In genomic region chr12:105038211-105038610, GRCm38 (mm10) we compare ENCODE assay signal across 14 mouse cellular contexts. TPM values are rescaled to one million over a fixed set of nuclear protein-coding genes. Genes with fewer than 3 reads are reported as not detected.
A peak's percentile ranks its signal among the peaks of the same experiment; 100 is the strongest.
DNase-seq lines count a peak whose midpoint lies in the region; ATAC-seq and TF ChIP-seq lines count a peak whose summit lies in the region.
"Had no signal": no experiment of that assay in that cellular context is flagged by ENCODE, and none has a peak within 500 bp of the region (broad histone marks: within the 10 kb centered on the region; RNA-seq: fewer than 3 reads in every experiment).

No protein-coding gene starts in this region.

- no peak overlapping the region for H3K4me2 ChIP-seq in forebrain, embryonic 12.5 days
- no peak overlapping the region for H3K4me2 ChIP-seq in forebrain, embryonic 14.5 days (ENCODE audit: low read length)
- H3K4me2 ChIP-seq in limb, embryonic 12.5 days: peak overlapping the region; percentile 6; the same call in 1 of the 2 replicates
- H3K4me2 ChIP-seq in intestine, embryonic 15.5 days (replicated peaks): peak overlapping the region; percentile 37
- peak overlapping the region; percentile 98 for H3K4me2 ChIP-seq in liver, embryonic 14.5 days (ENCODE audit: low read depth)

- WGBS in forebrain, embryonic 12.5 days: 88% methylated on average over 11 of the region's 11 CpGs
- 88% methylated on average over 11 of the region's 11 CpGs for WGBS in forebrain, embryonic 14.5 days
- WGBS in limb, embryonic 12.5 days: 87% methylated on average over 11 of the region's 11 CpGs
- WGBS in limb, embryonic 10.5 days: 89% methylated on average over 11 of the region's 11 CpGs
- WGBS in intestine, embryonic 15.5 days: 71% methylated on average over 11 of the region's 11 CpGs
- WGBS in liver, embryonic 14.5 days (ENCODE audit: insufficient replicate concordance): 56% methylated on average over 11 of the region's 11 CpGs
- 71% methylated on average over 11 of the region's 11 CpGs for WGBS in lung, adult 2 months

- TF ChIP-seq CTCF in liver, embryonic 14.5 days (IDR thresholded peaks at IDR 0.05; ENCODE audit: low read depth): no peak
- no peak for TF ChIP-seq CTCF in lung, adult 2 months (IDR thresholded peaks at IDR 0.05; ENCODE audit: insufficient read depth, low read length)

- no peak overlapping the region for H3K9ac ChIP-seq in forebrain, embryonic 12.5 days
- no peak overlapping the region for H3K9ac ChIP-seq in forebrain, embryonic 14.5 days (ENCODE audit: low read length)
- no peak overlapping the region for H3K9ac ChIP-seq in limb, embryonic 12.5 days (replicated peaks)
- H3K9ac ChIP-seq in intestine, embryonic 15.5 days: no peak overlapping the region
- H3K9ac ChIP-seq in liver, embryonic 14.5 days (replicated peaks): peak overlapping the region; percentile 92

- DNase-seq in forebrain, embryonic 14.5 days (ENCODE audit: low spot score): no peak
- no peak for DNase-seq in limb, embryonic 10.5 days (ENCODE audit: low spot score)
- no peak for DNase-seq in liver, embryonic 14.5 days (ENCODE audit: low read depth in 3 of 3, low spot score in 3 of 3)
- no peak for DNase-seq in lung, adult 2 months
- no peak for DNase-seq in testis, postnatal 10 days (ENCODE audit: low spot score)
- DNase-seq: cerebellum, postnatal 14 days; kidney, postnatal 25 days; lung, postnatal 36 days; midbrain, embryonic 14.5 days; thymus, postnatal 36 days had no signal

- H3K4me3 ChIP-seq in forebrain, embryonic 12.5 days (replicated peaks): no peak overlapping the region
- H3K4me3 ChIP-seq in forebrain, embryonic 14.5 days (ENCODE audit: low read depth, low read length): no peak overlapping the region
- H3K4me3 ChIP-seq in limb, embryonic 12.5 days (replicated peaks): no peak overlapping the region
- H3K4me3 ChIP-seq in limb, embryonic 10.5 days: no peak overlapping the region
- no peak overlapping the region for H3K4me3 ChIP-seq in intestine, embryonic 15.5 days (replicated peaks)
- peak overlapping the region; percentile 64 to 90 for H3K4me3 ChIP-seq in liver, embryonic 14.5 days (ENCODE audit: insufficient read depth in 1 of 2, low read depth in 2 of 2, low read length in 2 of 2)
- H3K4me3 ChIP-seq in lung, adult 2 months (replicated peaks; ENCODE audit: extremely low read depth, low read depth, low read length): no peak overlapping the region

- H3K4me1 ChIP-seq in forebrain, embryonic 12.5 days: peaks cover 32% of the 10 kb centered on the region
- H3K4me1 ChIP-seq in forebrain, embryonic 14.5 days (ENCODE audit: control insufficient read depth, insufficient read depth, low read length): peaks cover 10% of the 10 kb centered on the region
- H3K4me1 ChIP-seq in limb, embryonic 12.5 days (replicated peaks): peaks cover 47% of the 10 kb centered on the region
- H3K4me1 ChIP-seq in limb, embryonic 10.5 days: peaks cover 49% of the 10 kb centered on the region
- peaks cover 38% of the 10 kb centered on the region for H3K4me1 ChIP-seq in intestine, embryonic 15.5 days (replicated peaks)
- H3K4me1 ChIP-seq in liver, embryonic 14.5 days (replicated peaks; ENCODE audit: control insufficient read depth in 2 of 2, insufficient read depth in 2 of 2, low read length in 1 of 2): peaks cover 50 to 56% of the 10 kb centered on the region in 2 experiments
- H3K4me1 ChIP-seq in lung, adult 2 months (ENCODE audit: control insufficient read depth, insufficient read depth, low read length): peaks cover 2% of the 10 kb centered on the region; the same call in 1 of the 2 replicates

- ATAC-seq in forebrain, embryonic 12.5 days (ENCODE audit: low FRiP score): no peak
- no peak for ATAC-seq in forebrain, embryonic 14.5 days
- no peak for ATAC-seq in limb, embryonic 12.5 days (ENCODE audit: insufficient number of reproducible peaks, insufficient read depth, low FRiP score, low TSS enrichment, low read depth)
- ATAC-seq in intestine, embryonic 15.5 days: no peak
- ATAC-seq in liver, embryonic 14.5 days (ENCODE audit: insufficient read depth): no peak
- ATAC-seq: activated CD4-positive, CD25-positive, alpha-beta regulatory T cell, adult 4 months had no signal

- 0 out of 2 replicates have a peak overlapping the region, but pooled peaks have one; percentile 21 for H3K27ac ChIP-seq in forebrain, embryonic 12.5 days
- no peak overlapping the region for H3K27ac ChIP-seq in forebrain, embryonic 14.5 days (ENCODE audit: low read depth, low read length)
- 0 out of 2 replicates have a peak overlapping the region, but pooled peaks have one; percentile 41 for H3K27ac ChIP-seq in limb, embryonic 12.5 days
- no peak overlapping the region for H3K27ac ChIP-seq in limb, embryonic 10.5 days
- H3K27ac ChIP-seq in intestine, embryonic 15.5 days: 0 out of 2 replicates have a peak overlapping the region, but pooled peaks have one; percentile 38
- H3K27ac ChIP-seq in liver, embryonic 14.5 days: peak overlapping the region; percentile 98

- no peak for TF ChIP-seq POLR2A in lung, adult 2 months (IDR thresholded peaks at IDR 0.05; ENCODE audit: borderline replicate concordance, extremely low read depth, low read depth, low read length)

- no peak for TF ChIP-seq EP300 in liver, embryonic 14.5 days (IDR thresholded peaks at IDR 0.05; ENCODE audit: low read depth)

- H3K36me3 ChIP-seq in forebrain, embryonic 12.5 days (replicated peaks): peaks cover 32% of the 10 kb centered on the region
- peaks cover 25% of the 10 kb centered on the region for H3K36me3 ChIP-seq in forebrain, embryonic 14.5 days (ENCODE audit: control insufficient read depth, insufficient read depth, low read length)
- peaks cover 46% of the 10 kb centered on the region for H3K36me3 ChIP-seq in limb, embryonic 12.5 days
- H3K36me3 ChIP-seq in limb, embryonic 10.5 days: peaks cover 56% of the 10 kb centered on the region
- H3K36me3 ChIP-seq in intestine, embryonic 15.5 days: peaks cover 22% of the 10 kb centered on the region
- peaks cover 88% of the 10 kb centered on the region for H3K36me3 ChIP-seq in liver, embryonic 14.5 days (replicated peaks; ENCODE audit: control insufficient read depth, insufficient read depth, low read depth)

- no peaks in the 10 kb centered on the region for H3K27me3 ChIP-seq in forebrain, embryonic 12.5 days
- no peaks in the 10 kb centered on the region for H3K27me3 ChIP-seq in forebrain, embryonic 14.5 days (replicated peaks; ENCODE audit: control insufficient read depth, insufficient read depth, low read length)
- no peaks in the 10 kb centered on the region for H3K27me3 ChIP-seq in limb, embryonic 12.5 days
- H3K27me3 ChIP-seq in limb, embryonic 10.5 days (ENCODE audit: low read depth, poor library complexity, severe bottlenecking): no peaks in the 10 kb centered on the region
- H3K27me3 ChIP-seq in intestine, embryonic 15.5 days (replicated peaks): no peaks in the 10 kb centered on the region
- no peaks in the 10 kb centered on the region for H3K27me3 ChIP-seq in liver, embryonic 14.5 days (ENCODE audit: control insufficient read depth, insufficient read depth, low read length)

- no peaks in the 10 kb centered on the region for H3K9me3 ChIP-seq in forebrain, embryonic 12.5 days
- H3K9me3 ChIP-seq in forebrain, embryonic 14.5 days (replicated peaks; ENCODE audit: control insufficient read depth, low read length): no peaks in the 10 kb centered on the region
- no peaks in the 10 kb centered on the region for H3K9me3 ChIP-seq in limb, embryonic 12.5 days
- H3K9me3 ChIP-seq in limb, embryonic 10.5 days (replicated peaks): no peaks in the 10 kb centered on the region
- H3K9me3 ChIP-seq in intestine, embryonic 15.5 days: no peaks in the 10 kb centered on the region
- no peaks in the 10 kb centered on the region for H3K9me3 ChIP-seq in liver, embryonic 14.5 days (ENCODE audit: control insufficient read depth, low read length)

RNA-seq across cellular contexts. Expression of gene Glrx5, which starts 5.7 kb away (rescaled TPM):
- polyA plus RNA-seq in forebrain, embryonic 12.5 days (2016; fragmentation: Nextera tagmentation; extraction: Ambion mirVana): 158 and 173 TPM in 2 replicates
- 154 and 173 TPM in 2 replicates for polyA plus RNA-seq in forebrain, embryonic 14.5 days (2014; fragmentation: Nextera tagmentation; extraction: Ambion mirVana)
- polyA plus RNA-seq in limb, embryonic 12.5 days (2016; fragmentation: Nextera tagmentation; extraction: Ambion mirVana): 171 and 180 TPM in 2 replicates
- 215 and 255 TPM in 2 replicates for polyA plus RNA-seq in limb, embryonic 10.5 days (2016; fragmentation: Nextera tagmentation; extraction: Ambion mirVana)
- 184 and 190 TPM in 2 replicates for polyA plus RNA-seq in intestine, embryonic 15.5 days (2015; fragmentation: Nextera tagmentation; extraction: Ambion mirVana)
- polyA plus RNA-seq in liver, embryonic 14.5 days (2012; rRNA removed): 93.7 and 238 TPM in 2 replicates
- 622 and 681 TPM in 2 replicates for polyA plus RNA-seq in liver, embryonic 14.5 days (2014; fragmentation: Nextera tagmentation; extraction: Ambion mirVana)
- 43.1 and 54.7 TPM in 2 replicates for polyA plus RNA-seq in lung, adult 2 months (2012; rRNA removed)

RNA-seq across cellular contexts. Expression of gene Syne3, which starts 28.6 kb away (rescaled TPM):
- polyA plus RNA-seq in forebrain, embryonic 12.5 days (2016; fragmentation: Nextera tagmentation; extraction: Ambion mirVana): 0.13 and 0.14 TPM in 2 replicates
- 0.08 and 0.22 TPM in 2 replicates for polyA plus RNA-seq in forebrain, embryonic 14.5 days (2014; fragmentation: Nextera tagmentation; extraction: Ambion mirVana)
- polyA plus RNA-seq in limb, embryonic 12.5 days (2016; fragmentation: Nextera tagmentation; extraction: Ambion mirVana): 0.54 and 0.61 TPM in 2 replicates
- polyA plus RNA-seq in limb, embryonic 10.5 days (2016; fragmentation: Nextera tagmentation; extraction: Ambion mirVana): 0.09 and 0.25 TPM in 2 replicates
- 0.50 and 0.76 TPM in 2 replicates for polyA plus RNA-seq in intestine, embryonic 15.5 days (2015; fragmentation: Nextera tagmentation; extraction: Ambion mirVana)
- polyA plus RNA-seq in liver, embryonic 14.5 days (2012; rRNA removed): 1.7 and 2.2 TPM in 2 replicates
- 1.6 and 1.7 TPM in 2 replicates for polyA plus RNA-seq in liver, embryonic 14.5 days (2014; fragmentation: Nextera tagmentation; extraction: Ambion mirVana)
- 3.5 and 3.7 TPM in 2 replicates for polyA plus RNA-seq in lung, adult 2 months (2012; rRNA removed)

Comparison
In these comparisons a context has a peak if more than half of its experiments do, and no peak if none do; other contexts are left out.
1. H3K27ac ChIP-seq: peak in forebrain, embryonic 12.5 days (single experiment), limb, embryonic 12.5 days (single experiment), intestine, embryonic 15.5 days (single experiment) and liver, embryonic 14.5 days (single experiment); none in forebrain, embryonic 14.5 days (single experiment) and limb, embryonic 10.5 days (single experiment).
2. H3K4me2 ChIP-seq: peak in limb, embryonic 12.5 days (single experiment), intestine, embryonic 15.5 days (single experiment) and liver, embryonic 14.5 days (single experiment); none in forebrain, embryonic 12.5 days (single experiment) and forebrain, embryonic 14.5 days (single experiment).
3. H3K4me3 ChIP-seq: peak in liver, embryonic 14.5 days (2 of 2); none in forebrain, embryonic 12.5 days (single experiment), forebrain, embryonic 14.5 days (single experiment), limb, embryonic 12.5 days (single experiment), limb, embryonic 10.5 days (single experiment), intestine, embryonic 15.5 days (single experiment) and lung, adult 2 months (single experiment).